Mouse (Mus musculus): Measurements from ENCODE around the gene Catsperd. TPM values are rescaled to one million over a fixed set of nuclear protein-coding genes. Genes with fewer than 3 reads are reported as not detected.
A peak's percentile ranks its signal among the peaks of the same experiment; 100 is the strongest.

Gene Catsperd
- under 1 TPM; 0.49 to 0.62 TPM for total RNA-seq (2021)
- long read RNA-seq, experiment 1, partial matches to known transcripts, result 0 of 1 reads
- long read RNA-seq, experiment 1, other reads (novel, unspliced or antisense), result 1 of 1 reads
- long read RNA-seq, experiment 2, partial matches to known transcripts, result 0 of 3 reads
- long read RNA-seq, experiment 2, other reads (novel, unspliced or antisense), result 3 of 3 reads

- intact Hi-C loops (cut with DNase I), result loop anchor here (2.0 kb wide), 1 partner anchor 41 kb away; no protein-coding TSS in a partner anchor
- no peak for DNase-seq (ENCODE audit: low spot score in 2 of 2)
Observed at GRCm38 (mm10) chr17:56627530-56628277, at the start of gene Catsperd. Catsperd (plus strand) TSS chr17:56628143.

- intact Hi-C loops (cut with DNase I), result no loop called here
- no peak for DNase-seq (ENCODE audit: low spot score in 2 of 2)
Observed at GRCm38 (mm10) chr17:56583071-56583470, 44.9 kb upstream of the Catsperd start.

- DNase-seq (ENCODE audit: low spot score in 2 of 2), result peak; percentile 40 to 49
- intact Hi-C loops (cut with DNase I), result no loop called here
Observed at GRCm38 (mm10) chr17:56583611-56584256, 44.2 kb upstream of the Catsperd start.

GRCm38 (mm10) chr17:56584257-56585130 lies 43.4 kb upstream of the Catsperd start, which contains the start of the genes Safb2 and Safb:
Safb2 (minus strand) TSS chr17:56584585.
Safb (plus strand) TSS chr17:56584825.
- peak; percentile 99 for DNase-seq (ENCODE audit: low spot score in 2 of 2)
- intact Hi-C loops (cut with DNase I), result no loop called here

GRCm38 (mm10) chr17:56585171-56585821 lies 42.6 kb upstream of the Catsperd start:
- no peak for DNase-seq (ENCODE audit: low spot score in 2 of 2)
- intact Hi-C loops (cut with DNase I), result no loop called here

GRCm38 (mm10) chr17:56587773-56588172 lies 40.2 kb upstream of the Catsperd start:
- intact Hi-C loops (cut with DNase I), result no loop called here
- no peak for DNase-seq (ENCODE audit: low spot score in 2 of 2)

DNA sequence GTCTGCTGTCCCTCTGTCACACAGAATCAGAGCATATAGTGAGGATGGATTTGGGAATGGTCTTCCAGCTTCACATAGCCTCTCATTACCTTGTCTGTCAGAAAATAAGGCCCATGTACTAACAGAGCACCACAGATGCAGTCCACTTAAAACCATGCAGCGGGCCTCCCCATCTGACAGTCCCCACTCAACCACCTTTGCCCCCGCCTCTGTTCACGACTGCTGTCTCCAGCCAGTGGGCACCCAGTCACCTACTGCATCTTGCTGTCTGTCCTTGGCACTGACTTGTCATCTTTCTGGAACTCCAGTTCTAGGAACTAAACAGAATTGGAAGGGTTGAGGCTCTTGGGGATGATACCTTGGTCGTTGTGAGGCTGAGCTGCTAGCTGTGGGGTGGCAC lies 39.0 kb upstream of the Catsperd start:
- intact Hi-C loops (cut with DNase I), result no loop called here
- DNase-seq (ENCODE audit: low spot score in 2 of 2), result no peak

DNA sequence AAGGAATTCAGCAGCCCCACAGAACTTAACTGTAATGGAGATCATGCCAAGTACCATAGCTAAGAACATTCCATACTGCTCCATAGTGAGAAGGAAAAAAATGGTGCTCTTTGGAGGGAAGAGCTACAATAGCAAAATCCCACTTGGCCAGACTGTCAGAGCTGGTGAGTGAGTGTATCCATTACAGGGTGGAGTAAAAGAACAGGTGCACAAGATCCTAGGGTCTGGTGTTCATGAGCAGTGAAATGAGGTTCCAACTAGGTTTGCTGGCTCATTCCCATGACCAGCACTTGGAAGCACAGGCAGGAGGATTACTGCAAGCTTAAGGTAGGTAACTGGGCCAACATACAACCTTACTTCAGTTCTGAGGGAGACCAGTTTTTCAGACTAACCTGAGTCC lies 35.4 kb upstream of the Catsperd start:
- intact Hi-C loops (cut with DNase I), result no loop called here
- DNase-seq (ENCODE audit: low spot score in 2 of 2), result no peak

DNA sequence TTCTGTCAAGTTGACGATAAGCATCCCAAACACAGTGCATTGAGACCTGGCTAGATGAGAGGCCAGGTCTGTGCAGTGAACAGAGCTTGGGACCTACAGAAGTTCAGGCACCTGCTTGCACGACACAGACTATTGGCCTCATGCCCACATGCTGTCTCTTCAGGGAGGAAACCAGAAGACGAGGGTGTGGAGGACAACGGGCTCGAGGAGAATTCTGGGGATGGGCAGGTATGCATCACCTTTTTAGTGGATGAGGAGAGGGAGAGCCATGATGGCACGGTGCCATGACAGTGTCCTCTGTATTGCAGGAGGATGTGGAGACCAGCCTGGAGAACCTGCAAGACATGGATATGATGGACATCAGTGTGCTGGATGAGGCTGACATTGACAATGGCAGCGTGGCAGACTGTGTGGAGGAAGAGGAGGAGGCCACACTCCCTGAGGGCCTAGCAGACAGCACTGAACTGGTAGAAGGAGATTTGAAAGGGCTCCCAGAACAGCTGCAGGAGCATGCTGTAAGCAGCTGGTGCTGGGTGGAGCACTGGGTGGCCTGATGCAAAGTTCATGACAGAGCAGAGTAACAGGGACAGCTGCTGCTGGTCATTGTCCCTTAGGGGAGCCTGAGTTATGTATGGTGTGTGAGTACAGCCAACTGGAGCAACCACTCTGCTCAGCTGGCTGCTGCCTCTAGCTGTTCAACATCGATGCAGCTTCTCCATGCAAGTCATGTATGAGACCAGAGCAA lies 34.2 kb upstream of the Catsperd start:
- no peak for DNase-seq (ENCODE audit: low spot score in 2 of 2)
- intact Hi-C loops (cut with DNase I), result no loop called here

GRCm38 (mm10) chr17:56603186-56604069 lies 24.5 kb upstream of the Catsperd start:
- intact Hi-C loops (cut with DNase I), result no loop called here
- no peak for DNase-seq (ENCODE audit: low spot score in 2 of 2)

- intact Hi-C loops (cut with DNase I), result no loop called here
Observed at GRCm38 (mm10) chr17:56604070-56604380, 23.9 kb upstream of the Catsperd start.

GRCm38 (mm10) chr17:56604422-56604821 lies 23.5 kb upstream of the Catsperd start:
- intact Hi-C loops (cut with DNase I), result no loop called here
- DNase-seq (ENCODE audit: low spot score in 2 of 2), result no peak

More at GRCm38 (mm10) chr17:56604070-56604380, 23.9 kb upstream of the Catsperd start:
- DNase-seq (ENCODE audit: low spot score in 2 of 2), result no peak

DNA sequence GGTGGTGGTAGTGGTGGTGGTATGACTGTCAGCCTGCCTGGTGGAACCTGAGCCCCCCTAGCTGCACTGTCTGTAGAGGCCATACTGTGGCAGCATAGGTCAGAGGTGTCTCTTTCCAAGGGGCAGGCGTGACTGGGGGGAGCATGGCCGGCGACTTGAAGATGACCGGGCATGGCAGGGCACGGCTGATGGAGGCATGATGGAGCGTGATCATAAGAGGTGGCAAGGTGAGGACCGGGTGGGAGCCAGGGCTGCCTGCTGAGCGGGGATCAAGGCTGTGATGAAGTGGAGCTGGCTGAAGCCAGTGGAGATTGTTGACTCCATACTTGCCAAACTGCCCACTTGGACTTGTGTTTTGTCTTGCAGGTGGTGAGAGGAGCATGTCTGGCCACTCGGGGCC lies 22.5 kb upstream of the Catsperd start:
- DNase-seq (ENCODE audit: low spot score in 2 of 2), result no peak
- intact Hi-C loops (cut with DNase I), result no loop called here

DNA sequence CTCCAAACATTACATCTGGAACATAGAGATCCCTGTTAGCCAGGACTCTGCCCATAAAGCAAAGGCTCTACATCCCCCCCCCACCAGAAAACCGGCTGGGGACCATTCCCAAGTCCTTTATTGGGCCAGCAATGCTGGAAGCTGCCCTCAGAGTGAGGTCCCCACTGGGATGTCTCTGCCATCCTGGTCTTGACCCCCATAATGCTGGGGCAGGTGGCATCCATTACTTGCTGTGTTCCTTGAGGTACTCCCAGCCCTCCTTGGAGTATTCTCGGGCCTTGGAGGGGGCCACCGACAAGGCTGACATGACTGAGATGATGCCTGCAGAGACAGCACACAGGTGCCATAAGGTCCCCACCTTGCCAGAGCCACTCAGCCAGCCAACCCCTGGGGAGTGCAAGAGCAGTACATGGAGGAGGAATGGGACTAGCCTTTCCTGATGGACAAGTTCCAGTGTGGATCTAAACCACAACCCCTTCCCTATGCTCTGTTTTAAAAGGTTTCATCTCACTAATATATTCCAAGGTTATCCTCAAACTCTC lies 20.4 kb upstream of the Catsperd start:
- intact Hi-C loops (cut with DNase I), result no loop called here
- DNase-seq (ENCODE audit: low spot score in 2 of 2), result no peak

- no peak for DNase-seq (ENCODE audit: low spot score in 2 of 2)
- intact Hi-C loops (cut with DNase I), result no loop called here
Observed at GRCm38 (mm10) chr17:56608699-56609098, 19.2 kb upstream of the Catsperd start.

DNA sequence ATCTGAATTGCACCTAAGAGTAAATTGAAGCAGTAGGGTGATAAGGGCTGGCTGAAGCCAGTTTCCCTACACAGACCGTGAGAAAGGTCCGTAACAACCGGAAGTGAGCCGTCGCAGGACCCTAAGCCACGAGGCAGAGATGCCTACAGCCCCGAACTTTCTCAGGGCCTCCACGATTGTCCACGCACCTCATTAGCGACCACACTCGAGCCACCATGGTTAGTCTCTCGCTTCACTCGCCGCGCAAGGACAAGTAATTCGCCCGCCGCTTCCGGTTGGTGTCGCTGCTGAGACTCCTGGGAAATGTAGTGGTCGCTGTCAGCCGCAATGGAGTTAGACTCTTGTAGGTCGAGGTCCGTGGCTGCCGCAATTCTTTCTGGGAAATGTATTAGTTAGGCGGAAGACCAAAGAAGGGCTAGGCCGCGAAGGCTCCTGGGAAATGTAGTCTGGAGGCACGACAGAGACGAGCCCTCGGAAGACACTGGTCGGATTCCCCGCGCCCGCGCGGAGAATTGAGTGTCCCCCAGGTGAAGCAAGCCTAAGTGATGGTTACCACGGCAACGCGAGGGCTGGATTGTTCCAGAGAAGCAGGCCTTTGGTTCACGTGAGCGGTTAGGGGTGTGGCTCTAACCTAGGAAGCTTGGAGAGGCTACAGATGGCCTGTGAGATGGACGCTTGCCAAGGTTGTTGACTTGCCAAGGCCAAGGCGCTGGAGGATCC lies 18.3 kb upstream of the Catsperd start, which contains the start of gene 2410015M20Rik:
Gene 2410015M20Rik (minus strand): TSS at position 320 of the 720 bp plus-strand sequence.
- intact Hi-C loops (cut with DNase I), result no loop called here
- peak; percentile 97 to 98 for DNase-seq (ENCODE audit: low spot score in 2 of 2)

DNA sequence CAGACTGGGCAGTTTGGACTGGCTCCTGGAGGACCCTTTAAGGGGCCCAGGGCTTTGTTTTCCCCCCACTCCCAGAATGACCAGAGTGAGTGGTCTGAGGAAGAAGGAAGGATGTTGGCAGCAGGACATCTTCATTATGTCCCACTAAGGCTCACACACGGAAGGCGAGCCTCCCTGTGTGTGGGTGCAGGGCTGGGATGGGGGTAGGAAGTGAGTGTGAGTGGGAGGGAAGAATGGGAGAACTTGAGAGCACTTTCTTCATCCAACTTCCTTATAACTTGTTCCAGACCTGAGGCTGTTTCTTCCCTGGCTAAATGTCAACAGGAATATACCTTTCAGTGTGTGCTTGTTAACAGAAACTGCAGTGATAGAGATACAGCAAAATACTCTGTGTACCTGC lies 16.6 kb upstream of the Catsperd start:
- DNase-seq (ENCODE audit: low spot score in 2 of 2), result no peak
- intact Hi-C loops (cut with DNase I), result no loop called here

All from left cerebral cortex, postnatal 14 days (tissue).